Mouse (Mus musculus) intestine, postnatal 0 days (tissue): ENCODE data around the gene Sfxn3. TPM values are rescaled to one million over a fixed set of nuclear protein-coding genes. Genes with fewer than 3 reads are reported as not detected.

ENCODE experiments used
- ATAC-seq: fragments of 200-750 bp; cut with Nextera tagmentation; 2 replicates; pipeline ENCODE4 v1.8.0; 2017; ENCODE audit warnings: mild to moderate bottlenecking, moderate TSS enrichment, moderate library complexity
- H3K27ac ChIP-seq: fragments of 300-500 bp; sonication (generic); 2 replicates; pipeline ENCODE4 v1.5.1; 2014; ENCODE audit warnings: mild to moderate bottlenecking, low read depth, low read length, moderate library complexity
- H3K27me3 ChIP-seq: fragments of 300-500 bp; sonication (generic); replicated peaks from 2 replicates; pipeline ENCODE4 v1.6.1; 2014; ENCODE audit warnings: low read length, mixed read lengths; ENCODE audit not compliant: control insufficient read depth, insufficient read depth
- H3K36me3 ChIP-seq: fragments of 300-500 bp; sonication (generic); 2 replicates; pipeline ENCODE4 v1.6.1; 2014; ENCODE audit warnings: mild to moderate bottlenecking, moderate library complexity; ENCODE audit not compliant: control insufficient read depth, insufficient read depth
- H3K4me1 ChIP-seq: fragments of 300-500 bp; sonication (generic); replicated peaks from 2 replicates; pipeline ENCODE4 v1.6.1; 2014; ENCODE audit warnings: antibody characterized with exemption, low read length, mixed read lengths; ENCODE audit not compliant: control insufficient read depth, insufficient read depth
- H3K4me2 ChIP-seq: fragments of 300-500 bp; sonication (generic); replicated peaks from 2 replicates; pipeline ENCODE4 v1.6.1; 2014; ENCODE audit warnings: low read depth, mild to moderate bottlenecking, moderate library complexity
- H3K4me3 ChIP-seq: fragments of 300-500 bp; sonication (generic); 2 replicates; pipeline ENCODE4 v1.5.1; 2014; ENCODE audit warnings: low read depth, low read length
- H3K9ac ChIP-seq: fragments of 300-500 bp; sonication (generic); 2 replicates; pipeline ENCODE4 v1.6.1; 2014; ENCODE audit warnings: mild to moderate bottlenecking, low read depth, low read length
- H3K9me3 ChIP-seq: fragments of 300-500 bp; sonication (generic); 2 replicates; pipeline ENCODE4 v1.6.1; 2016; ENCODE audit warnings: mixed run types; ENCODE audit not compliant: control insufficient read depth
- CTCF ChIP-seq: sonication (generic); IDR thresholded peaks from 2 replicates; pipeline ENCODE4 v1.5.1; 2016; ENCODE audit warnings: low read depth, mild to moderate bottlenecking, control low read depth, antibody characterized with exemption, moderate library complexity
- WGBS: fragments of 180-500 bp; shearing (Covaris S2); extraction: QIAGEN DNeasy Blood & Tissue Kit; methylation state at CpG from one replicate; pipeline ENCODE4 v1.1.7; 2014; 5-methylcytosine and 5-hydroxymethylcytosine counted together
- polyA plus RNA-seq: library from polyadenylated mRNA; unstranded; fragments of >200 nt; fragmentation: Nextera tagmentation; extraction: Ambion mirVana; gene quantifications from 2 replicates; pipeline ENCODE4 v1.2.1, GENCODE M21; 2015

The Sfxn3 gene
- polyA plus RNA-seq, 1 experiment from 2014 or later, result 17.5 TPM

GRCm38 (mm10) chr19:45005957-45006712, 41.2 kb upstream of the Sfxn3 start, which contains the start of gene Mrpl43:
Gene Mrpl43 (minus strand): TSS chr19:45006442.
- H3K9ac ChIP-seq, result peak within 1 kb of the TSS; percentile 74
- no peaks in the 10 kb centered on the region for H3K27me3 ChIP-seq
- under 1% methylated on average over 82 of the region's 82 CpGs for WGBS
- peak within 1 kb of the TSS; percentile 86 for H3K4me3 ChIP-seq
- H3K4me2 ChIP-seq, result peak within 1 kb of the TSS; percentile 93
- TF ChIP-seq CTCF, result no peak
- peaks cover 54% of the 10 kb centered on the region for H3K36me3 ChIP-seq
- peak within 1 kb of the TSS; percentile 54 for H3K27ac ChIP-seq
- peak; percentile 87 for ATAC-seq
- no peaks in the 10 kb centered on the region for H3K9me3 ChIP-seq
- H3K4me1 ChIP-seq, result no peaks in the 10 kb centered on the region; the same call in 1 of the 2 replicates

GRCm38 (mm10) chr19:45007021-45007420, 40.3 kb upstream of the Sfxn3 start:
- Histone ChIP-seq H3K4me2 (peak overlapping the region; percentile 93), H3K4me1 (no peaks in the 10 kb centered on the region; the same call in 1 of the 2 replicates), H3K36me3 (peaks cover 53% of the 10 kb centered on the region), H3K9me3 (no peaks in the 10 kb centered on the region), H3K27me3 (no peaks in the 10 kb centered on the region), H3K27ac (peak overlapping the region; percentile 54; the same call in 1 of the 2 replicates), H3K9ac (peak overlapping the region; percentile 74), H3K4me3 (peak overlapping the region; percentile 86)
- no peak for TF ChIP-seq CTCF
- 19% methylated on average over 17 of the region's 17 CpGs for WGBS
- ATAC-seq, result no peak

DNA sequence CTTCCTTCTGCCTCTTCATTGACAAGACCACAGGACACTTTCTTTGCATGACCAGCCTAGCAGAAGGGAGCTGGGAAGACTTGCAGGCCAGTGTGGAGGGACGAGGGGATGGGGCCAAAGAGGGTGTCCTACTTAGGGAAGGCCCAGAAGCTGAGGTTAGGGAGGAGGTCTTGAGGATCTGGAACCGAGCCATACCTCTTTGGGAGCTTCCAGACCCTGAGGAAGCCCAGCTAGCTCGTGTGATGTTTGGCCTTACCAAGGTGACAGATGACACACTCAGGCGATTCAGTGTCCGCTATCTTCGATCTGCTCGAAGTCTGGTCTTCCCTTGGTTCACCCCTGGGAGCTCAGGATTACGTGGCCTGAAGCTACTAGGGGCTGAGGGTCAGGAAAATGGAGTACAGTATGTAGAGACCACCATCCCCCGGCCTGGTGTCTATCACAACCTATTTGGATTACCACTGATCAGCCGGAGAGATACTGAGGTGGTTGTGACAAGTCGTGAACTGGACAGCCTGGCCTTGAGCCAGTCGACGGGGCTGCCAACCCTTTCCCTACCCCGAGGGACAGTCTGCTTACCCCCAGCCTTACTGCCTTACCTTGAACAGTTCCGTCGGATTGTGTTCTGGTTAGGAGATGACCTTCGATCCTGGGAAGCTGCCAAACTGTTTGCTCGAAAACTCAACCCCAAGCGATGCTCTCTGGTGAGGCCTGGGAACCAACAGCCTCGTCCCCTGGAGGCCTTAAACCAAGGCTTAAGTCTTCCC, 39.7 kb upstream of the Sfxn3 start:
- H3K9me3 ChIP-seq, result no peaks in the 10 kb centered on the region
- peak overlapping the region; percentile 93 for H3K4me2 ChIP-seq
- peak overlapping the region; percentile 74; the same call in 1 of the 2 replicates for H3K9ac ChIP-seq
- no peaks in the 10 kb centered on the region; the same call in 1 of the 2 replicates for H3K4me1 ChIP-seq
- H3K27ac ChIP-seq, result no peak overlapping the region; the same call in 1 of the 2 replicates
- 70% methylated on average over 20 of the region's 20 CpGs for WGBS
- TF ChIP-seq CTCF, result no peak
- H3K4me3 ChIP-seq, result peak overlapping the region; percentile 86; the same call in 1 of the 2 replicates
- no peaks in the 10 kb centered on the region for H3K27me3 ChIP-seq
- ATAC-seq, result no peak
- H3K36me3 ChIP-seq, result peaks cover 52% of the 10 kb centered on the region

- H3K4me2 ChIP-seq, result no peak overlapping the region
- no peaks in the 10 kb centered on the region; the same call in 1 of the 2 replicates for H3K4me1 ChIP-seq
- H3K4me3 ChIP-seq, result no peak overlapping the region
- WGBS, result 82% methylated on average over 4 of the region's 4 CpGs
- H3K27ac ChIP-seq, result no peak overlapping the region
- no peaks in the 10 kb centered on the region for H3K27me3 ChIP-seq
- no peak overlapping the region for H3K9ac ChIP-seq
- no peaks in the 10 kb centered on the region for H3K9me3 ChIP-seq
- H3K36me3 ChIP-seq, result peaks cover 35% of the 10 kb centered on the region
- ATAC-seq, result no peak
- no peak for TF ChIP-seq CTCF
Measured at GRCm38 (mm10) chr19:45010646-45011045, 36.7 kb upstream of the Sfxn3 start.

- no peak for ATAC-seq
- Histone ChIP-seq H3K4me2 (no peak overlapping the region), H3K4me3 (no peak overlapping the region), H3K4me1 (no peaks in the 10 kb centered on the region; the same call in 1 of the 2 replicates), H3K9ac (no peak overlapping the region), H3K27ac (no peak overlapping the region), H3K9me3 (no peaks in the 10 kb centered on the region), H3K36me3 (peaks cover 35% of the 10 kb centered on the region), H3K27me3 (no peaks in the 10 kb centered on the region)
- TF ChIP-seq CTCF, result no peak
- 91% methylated on average over 8 of the region's 8 CpGs for WGBS
Measured at GRCm38 (mm10) chr19:45012219-45012618, 35.1 kb upstream of the Sfxn3 start.

DNA sequence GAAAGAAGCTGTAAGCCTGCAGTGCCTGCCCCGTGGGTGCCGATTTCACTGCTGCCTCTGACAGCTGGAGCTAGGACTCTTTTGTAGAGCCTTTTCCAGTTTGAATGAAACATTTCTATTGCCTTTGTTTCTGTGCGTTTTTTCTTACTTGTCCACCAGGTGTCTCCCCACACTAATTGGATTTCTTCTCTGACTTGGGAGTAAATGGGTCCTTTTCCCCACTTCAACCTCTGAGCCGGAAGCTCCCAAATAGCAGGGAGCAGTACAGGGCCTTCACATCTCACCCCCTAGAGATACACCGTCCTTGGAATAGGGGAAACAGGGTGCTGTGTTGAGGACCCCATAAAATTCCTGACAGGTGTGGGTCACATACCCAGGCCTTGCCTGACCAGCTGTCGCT, 34.7 kb upstream of the Sfxn3 start:
- Histone ChIP-seq H3K4me1 (no peaks in the 10 kb centered on the region), H3K9me3 (no peaks in the 10 kb centered on the region), H3K4me2 (no peak overlapping the region), H3K27me3 (no peaks in the 10 kb centered on the region), H3K27ac (no peak overlapping the region), H3K4me3 (no peak overlapping the region), H3K36me3 (peaks cover 35% of the 10 kb centered on the region), H3K9ac (no peak overlapping the region)
- ATAC-seq, result no peak
- peak; percentile 81 for TF ChIP-seq CTCF
- WGBS, result 36% methylated on average over 6 of the region's 6 CpGs
